Mouse (Mus musculus) cerebellum, postnatal 25 days (tissue): ENCODE measurements around the gene 4930579F01Rik.

ENCODE experiments used
- DNase-seq, 2 experiments: peaks; one replicate each; pipeline ENCODE4 v3.0.0; 2021; ENCODE audit warnings: mixed read lengths in 2 of 2

Gene 4930579F01Rik

GRCm38 (mm10) chr3:138193683-138194302 lies at the start of gene 4930579F01Rik:
TSS of gene 4930579F01Rik (minus strand) at chr3:138193825.
- DNase-seq: no peak

GRCm38 (mm10) chr3:138242933-138243332 lies 49.3 kb upstream of the 4930579F01Rik start:
- no peak for DNase-seq

GRCm38 (mm10) chr3:138242021-138242726 lies 48.5 kb upstream of the 4930579F01Rik start:
- no peak for DNase-seq

- no peak for DNase-seq
Measured at GRCm38 (mm10) chr3:138241371-138241770, 47.7 kb upstream of the 4930579F01Rik start.

GRCm38 (mm10) chr3:138240942-138241341 lies 47.3 kb upstream of the 4930579F01Rik start:
- no peak for DNase-seq

- DNase-seq: no peak
Measured at GRCm38 (mm10) chr3:138240411-138240810, 46.8 kb upstream of the 4930579F01Rik start.

GRCm38 (mm10) chr3:138239461-138239860 lies 45.8 kb upstream of the 4930579F01Rik start:
- DNase-seq: no peak

GRCm38 (mm10) chr3:138238046-138238445 lies 44.4 kb upstream of the 4930579F01Rik start:
- DNase-seq: no peak

- no peak for DNase-seq
Measured at GRCm38 (mm10) chr3:138236546-138237163, 43.0 kb upstream of the 4930579F01Rik start.

GRCm38 (mm10) chr3:138231531-138231930 lies 37.9 kb upstream of the 4930579F01Rik start:
- DNase-seq: no peak

- no peak for DNase-seq
Measured at GRCm38 (mm10) chr3:138230266-138230665, 36.6 kb upstream of the 4930579F01Rik start.

- DNase-seq: no peak
Measured at GRCm38 (mm10) chr3:138229448-138229847, 35.8 kb upstream of the 4930579F01Rik start.

GRCm38 (mm10) chr3:138227782-138228181 lies 34.2 kb upstream of the 4930579F01Rik start:
- DNase-seq: no peak

GRCm38 (mm10) chr3:138227082-138227481 lies 33.5 kb upstream of the 4930579F01Rik start:
- DNase-seq: no peak

GRCm38 (mm10) chr3:138226476-138226875 lies 32.9 kb upstream of the 4930579F01Rik start:
- DNase-seq: no peak

GRCm38 (mm10) chr3:138225853-138226252 lies 32.2 kb upstream of the 4930579F01Rik start:
- peak in 1 of 2 experiments; percentile 29 for DNase-seq

- no peak for DNase-seq
Measured at GRCm38 (mm10) chr3:138225331-138225730, 31.7 kb upstream of the 4930579F01Rik start.

GRCm38 (mm10) chr3:138224363-138224954 lies 30.8 kb upstream of the 4930579F01Rik start:
- DNase-seq: no peak

GRCm38 (mm10) chr3:138222952-138223351 lies 29.3 kb upstream of the 4930579F01Rik start:
- peak; percentile 41 to 78 for DNase-seq

GRCm38 (mm10) chr3:138222511-138222910 lies 28.9 kb upstream of the 4930579F01Rik start:
- no peak for DNase-seq

GRCm38 (mm10) chr3:138221116-138221515 lies 27.5 kb upstream of the 4930579F01Rik start:
- DNase-seq: no peak

- no peak for DNase-seq
Measured at GRCm38 (mm10) chr3:138217631-138218264, 24.1 kb upstream of the 4930579F01Rik start, which contains the start of gene Adh7. TSS of gene Adh7 (plus strand) at chr3:138217760.

GRCm38 (mm10) chr3:138216091-138216490 lies 22.5 kb upstream of the 4930579F01Rik start:
- DNase-seq: no peak
